Mouse (Mus musculus): Measurements from ENCODE around the gene 4930402H24Rik. TPM values are rescaled to one million over a fixed set of nuclear protein-coding genes. Genes with fewer than 3 reads are reported as not detected.

Gene 4930402H24Rik
- polyA plus RNA-seq, 1 experiment = 18.0 TPM

DNA sequence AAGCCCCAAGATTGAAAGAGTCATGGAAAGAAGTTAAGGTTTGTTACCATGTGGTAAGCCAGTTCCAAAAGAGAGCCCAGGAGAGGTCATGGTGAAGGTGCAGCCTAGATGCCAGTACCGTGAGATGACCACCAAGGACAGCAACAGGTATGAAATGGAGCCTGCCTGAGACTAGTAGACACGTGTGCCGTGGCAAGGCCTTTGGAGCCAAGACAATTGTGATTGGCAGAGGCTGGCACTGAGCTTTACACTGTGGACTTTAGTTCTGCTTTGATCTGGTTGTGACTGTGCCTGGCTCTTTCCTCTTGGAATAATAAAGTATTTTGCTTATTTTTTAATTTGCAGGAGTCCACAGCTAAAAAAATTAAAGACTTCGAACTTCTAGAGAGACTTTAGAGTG is 21.8 kb upstream of the 4930402H24Rik start:
- Histone ChIP-seq H3K4me1 (ENCODE audit: control insufficient read depth, insufficient read depth, low read length) (no peaks in the 10 kb centered on the region), H3K27ac (ENCODE audit: insufficient read depth, low read length) (no peak overlapping the region), H3K36me3 (ENCODE audit: control insufficient read depth, insufficient read depth, low read length, poor library complexity, severe bottlenecking) (no peaks in the 10 kb centered on the region), H3K9ac (ENCODE audit: low read depth, poor library complexity, severe bottlenecking) (no peak overlapping the region), H3K4me3 (ENCODE audit: low read depth, low read length) (no peak overlapping the region), H3K9me3 (replicated peaks; ENCODE audit: control insufficient read depth, insufficient read depth, low read length, poor library complexity, severe bottlenecking) (no peaks in the 10 kb centered on the region), H3K27me3 (ENCODE audit: control insufficient read depth, insufficient read depth, low read length, poor library complexity, severe bottlenecking) (no peaks in the 10 kb centered on the region)
- no peak for TF ChIP-seq EP300 (IDR thresholded peaks at IDR 0.05; ENCODE audit: insufficient read depth, low read depth, low read length)
- TF ChIP-seq POLR2A (IDR thresholded peaks at IDR 0.05; ENCODE audit: insufficient read depth, low read length) = no peak

- no peaks in the 10 kb centered on the region for H3K4me1 ChIP-seq (ENCODE audit: control insufficient read depth, insufficient read depth, low read length)
- H3K4me3 ChIP-seq (ENCODE audit: low read depth, low read length) = no peak overlapping the region
- no peaks in the 10 kb centered on the region for H3K9me3 ChIP-seq (replicated peaks; ENCODE audit: control insufficient read depth, insufficient read depth, low read length, poor library complexity, severe bottlenecking)
- H3K27ac ChIP-seq (ENCODE audit: insufficient read depth, low read length) = no peak overlapping the region
- H3K27me3 ChIP-seq (ENCODE audit: control insufficient read depth, insufficient read depth, low read length, poor library complexity, severe bottlenecking) = no peaks in the 10 kb centered on the region
- H3K36me3 ChIP-seq (ENCODE audit: control insufficient read depth, insufficient read depth, low read length, poor library complexity, severe bottlenecking) = no peaks in the 10 kb centered on the region
- no peak overlapping the region for H3K9ac ChIP-seq (ENCODE audit: low read depth, poor library complexity, severe bottlenecking)
- no peak for TF ChIP-seq EP300 (IDR thresholded peaks at IDR 0.05; ENCODE audit: insufficient read depth, low read depth, low read length)
- TF ChIP-seq POLR2A (IDR thresholded peaks at IDR 0.05; ENCODE audit: insufficient read depth, low read length) = no peak
- no peak for TF ChIP-seq CTCF (IDR thresholded peaks at IDR 0.05; ENCODE audit: low read depth, low read length)
Observed at GRCm38 (mm10) chr2:130924950-130925349, 18.7 kb upstream of the 4930402H24Rik start.

DNA sequence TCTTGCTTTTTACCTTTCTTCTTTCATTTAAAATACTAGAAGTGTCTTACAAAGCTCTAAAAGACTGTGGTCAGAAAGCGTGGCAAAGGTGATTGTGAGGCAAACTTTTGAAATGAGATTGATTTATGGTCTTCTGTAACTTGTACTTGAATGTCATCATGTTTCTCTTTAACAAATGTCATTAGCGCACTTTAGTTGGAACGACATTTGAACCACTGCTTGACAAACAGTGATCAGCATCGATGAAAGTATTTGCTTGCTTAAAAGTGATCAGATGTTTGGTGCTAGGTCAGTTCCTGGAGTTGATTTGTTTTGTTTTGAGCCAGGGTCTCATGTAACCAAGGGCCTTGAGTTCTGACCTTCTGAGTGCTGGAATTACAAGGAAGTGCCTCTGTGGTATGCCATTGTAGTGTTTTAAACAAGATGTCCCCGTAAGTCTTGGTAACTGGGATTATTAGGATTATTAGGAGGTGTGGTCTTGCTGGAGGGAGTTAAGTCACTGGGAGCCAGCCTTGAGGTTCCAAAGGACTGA is 12.9 kb upstream of the 4930402H24Rik start:
- no peaks in the 10 kb centered on the region for H3K4me1 ChIP-seq (ENCODE audit: control insufficient read depth, insufficient read depth, low read length)
- H3K4me3 ChIP-seq (ENCODE audit: low read depth, low read length) = no peak overlapping the region
- no peaks in the 10 kb centered on the region for H3K9me3 ChIP-seq (replicated peaks; ENCODE audit: control insufficient read depth, insufficient read depth, low read length, poor library complexity, severe bottlenecking)
- H3K27ac ChIP-seq (ENCODE audit: insufficient read depth, low read length) = no peak overlapping the region
- no peak for TF ChIP-seq POLR2A (IDR thresholded peaks at IDR 0.05; ENCODE audit: insufficient read depth, low read length)
- no peak for TF ChIP-seq CTCF (IDR thresholded peaks at IDR 0.05; ENCODE audit: low read depth, low read length)
- TF ChIP-seq EP300 (IDR thresholded peaks at IDR 0.05; ENCODE audit: insufficient read depth, low read depth, low read length) = no peak
- no peak overlapping the region for H3K9ac ChIP-seq (ENCODE audit: low read depth, poor library complexity, severe bottlenecking)
- no peaks in the 10 kb centered on the region for H3K27me3 ChIP-seq (ENCODE audit: control insufficient read depth, insufficient read depth, low read length, poor library complexity, severe bottlenecking)
- no peaks in the 10 kb centered on the region for H3K36me3 ChIP-seq (ENCODE audit: control insufficient read depth, insufficient read depth, low read length, poor library complexity, severe bottlenecking)

- Histone ChIP-seq H3K27me3 (ENCODE audit: control insufficient read depth, insufficient read depth, low read length, poor library complexity, severe bottlenecking) (no peaks in the 10 kb centered on the region), H3K9me3 (replicated peaks; ENCODE audit: control insufficient read depth, insufficient read depth, low read length, poor library complexity, severe bottlenecking) (no peaks in the 10 kb centered on the region), H3K36me3 (ENCODE audit: control insufficient read depth, insufficient read depth, low read length, poor library complexity, severe bottlenecking) (no peaks in the 10 kb centered on the region), H3K4me3 (ENCODE audit: low read depth, low read length) (no peak overlapping the region), H3K27ac (ENCODE audit: insufficient read depth, low read length) (no peak overlapping the region), H3K9ac (ENCODE audit: low read depth, poor library complexity, severe bottlenecking) (no peak overlapping the region), H3K4me1 (ENCODE audit: control insufficient read depth, insufficient read depth, low read length) (no peaks in the 10 kb centered on the region)
- TF ChIP-seq EP300 (IDR thresholded peaks at IDR 0.05; ENCODE audit: insufficient read depth, low read depth, low read length) = no peak
- no peak for TF ChIP-seq CTCF (IDR thresholded peaks at IDR 0.05; ENCODE audit: low read depth, low read length)
- no peak for TF ChIP-seq POLR2A (IDR thresholded peaks at IDR 0.05; ENCODE audit: insufficient read depth, low read length)
Observed at GRCm38 (mm10) chr2:130917686-130918085, 11.5 kb upstream of the 4930402H24Rik start.

- no peak overlapping the region for H3K27ac ChIP-seq (ENCODE audit: insufficient read depth, low read length)
- no peaks in the 10 kb centered on the region for H3K9me3 ChIP-seq (replicated peaks; ENCODE audit: control insufficient read depth, insufficient read depth, low read length, poor library complexity, severe bottlenecking)
- no peak overlapping the region for H3K9ac ChIP-seq (ENCODE audit: low read depth, poor library complexity, severe bottlenecking)
- H3K36me3 ChIP-seq (ENCODE audit: control insufficient read depth, insufficient read depth, low read length, poor library complexity, severe bottlenecking) = no peaks in the 10 kb centered on the region
- H3K27me3 ChIP-seq (ENCODE audit: control insufficient read depth, insufficient read depth, low read length, poor library complexity, severe bottlenecking) = no peaks in the 10 kb centered on the region
- H3K4me1 ChIP-seq (ENCODE audit: control insufficient read depth, insufficient read depth, low read length) = no peaks in the 10 kb centered on the region
- no peak for TF ChIP-seq EP300 (IDR thresholded peaks at IDR 0.05; ENCODE audit: insufficient read depth, low read depth, low read length)
- TF ChIP-seq POLR2A (IDR thresholded peaks at IDR 0.05; ENCODE audit: insufficient read depth, low read length) = no peak
- no peak for TF ChIP-seq CTCF (IDR thresholded peaks at IDR 0.05; ENCODE audit: low read depth, low read length)
- H3K4me3 ChIP-seq (ENCODE audit: low read depth, low read length) = no peak overlapping the region
Observed at GRCm38 (mm10) chr2:130916521-130917147, 10.4 kb upstream of the 4930402H24Rik start.

DNA sequence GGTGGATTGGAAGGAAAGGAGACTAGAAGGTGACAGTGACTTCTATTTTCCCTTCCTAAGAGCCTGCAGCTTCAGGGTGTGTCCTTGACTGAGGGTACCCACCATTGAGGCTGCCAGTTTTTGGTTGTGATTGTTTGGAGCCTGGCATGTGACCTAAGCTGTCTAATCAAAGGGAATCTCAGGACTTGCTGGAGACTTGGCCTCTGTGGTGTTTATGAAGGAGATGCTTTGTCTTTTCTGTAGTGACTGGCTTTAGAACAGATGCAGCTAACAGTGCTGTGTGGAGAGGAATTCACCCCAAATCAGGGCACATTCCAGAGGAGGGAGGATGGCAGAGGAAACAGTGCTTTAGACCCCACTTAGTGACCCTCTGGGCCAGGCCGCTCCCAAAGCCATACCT is 8.7 kb upstream of the 4930402H24Rik start:
- H3K4me1 ChIP-seq (ENCODE audit: control insufficient read depth, insufficient read depth, low read length) = no peaks in the 10 kb centered on the region
- H3K9ac ChIP-seq (ENCODE audit: low read depth, poor library complexity, severe bottlenecking) = no peak overlapping the region
- H3K9me3 ChIP-seq (replicated peaks; ENCODE audit: control insufficient read depth, insufficient read depth, low read length, poor library complexity, severe bottlenecking) = no peaks in the 10 kb centered on the region
- no peak overlapping the region for H3K4me3 ChIP-seq (ENCODE audit: low read depth, low read length)
- H3K27ac ChIP-seq (ENCODE audit: insufficient read depth, low read length) = no peak overlapping the region
- TF ChIP-seq POLR2A (IDR thresholded peaks at IDR 0.05; ENCODE audit: insufficient read depth, low read length) = no peak
- no peak for TF ChIP-seq CTCF (IDR thresholded peaks at IDR 0.05; ENCODE audit: low read depth, low read length)
- no peak for TF ChIP-seq EP300 (IDR thresholded peaks at IDR 0.05; ENCODE audit: insufficient read depth, low read depth, low read length)
- no peaks in the 10 kb centered on the region for H3K27me3 ChIP-seq (ENCODE audit: control insufficient read depth, insufficient read depth, low read length, poor library complexity, severe bottlenecking)
- no peaks in the 10 kb centered on the region for H3K36me3 ChIP-seq (ENCODE audit: control insufficient read depth, insufficient read depth, low read length, poor library complexity, severe bottlenecking)
